Mouse (Mus musculus): ENCODE results near the gene Svip. TPM values are rescaled to one million over a fixed set of nuclear protein-coding genes. Genes with fewer than 3 reads are reported as not detected.
A peak's percentile ranks its signal among the peaks of the same experiment; 100 is the strongest.

The Svip gene
- total and polyA plus RNA-seq, 3 experiments, result not detected

DNA sequence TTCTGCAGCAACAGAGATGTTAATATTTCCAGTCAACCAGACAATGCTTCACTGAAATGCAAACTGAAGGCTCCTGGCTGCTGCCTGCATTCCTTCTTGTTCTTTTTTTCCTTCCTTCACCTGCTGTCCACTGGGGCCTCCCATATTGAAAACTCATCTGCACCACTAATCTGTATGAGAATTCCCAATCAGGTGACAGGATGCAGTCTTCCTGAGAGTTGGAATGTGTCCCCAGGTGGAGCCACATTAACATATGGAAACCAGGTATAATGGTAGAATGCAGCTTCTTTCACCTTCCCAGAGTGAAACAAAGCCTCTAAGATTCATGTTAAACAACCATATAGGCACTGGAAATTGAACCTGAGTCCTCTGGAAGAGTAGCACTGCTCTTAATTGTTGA is 48.1 kb downstream of the Svip start:
- DNase-seq (ENCODE audit: extremely low read depth), result no peak
- in situ Hi-C loops (cut with MboI; ENCODE audit: low pct_ligation_motif_present, low pct_unique_long_range_greater_than_20kb, low sequenced_read_pairs), result no loop called here
- H3K79me2 ChIP-seq (replicated peaks; ENCODE audit: control insufficient read depth, extremely low read depth, insufficient read depth, poor library complexity, severe bottlenecking), result no peaks in the 10 kb centered on the region
- H3K36me3 ChIP-seq (replicated peaks in 1 of 2; ENCODE audit: control insufficient read depth in 1 of 2, insufficient read depth in 1 of 2, low read length in 1 of 2), result no peaks in the 10 kb centered on the region
- H3K9me3 ChIP-seq (replicated peaks; ENCODE audit: low read length), result peaks cover 7% of the 10 kb centered on the region
- no peaks in the 10 kb centered on the region for H3K4me1 ChIP-seq (ENCODE audit: control insufficient read depth in 1 of 2, insufficient read depth in 2 of 2)
- H3K9ac ChIP-seq (ENCODE audit: insufficient read depth, low read depth), result no peak overlapping the region
- TF ChIP-seq CTCF (conservative IDR thresholded peaks at IDR 0.05 in 1 of 2, IDR thresholded peaks at IDR 0.05 in 1 of 2; ENCODE audit: low read depth in 2 of 2, low read length in 2 of 2), result no peak
- no peak for TF ChIP-seq USF2 (conservative IDR thresholded peaks at IDR 0.05; ENCODE audit: low read depth, low read length)
- TF ChIP-seq MAX (IDR thresholded peaks at IDR 0.05; ENCODE audit: low read length), result no peak
- TF ChIP-seq POLR2A (IDR thresholded peaks at IDR 0.05; ENCODE audit: low read depth, low read length), result no peak
- no peak for TF ChIP-seq HCFC1 (IDR thresholded peaks at IDR 0.05; ENCODE audit: low read depth, low read length)
- H3K4me3 ChIP-seq (replicated peaks in 1 of 3; ENCODE audit: low read depth in 2 of 3, low read length in 2 of 3, poor library complexity in 1 of 3), result no peak overlapping the region
- no peak overlapping the region for H3K4me2 ChIP-seq (ENCODE audit: insufficient read depth, low read depth, poor library complexity, severe bottlenecking)
- no peak overlapping the region for H3K27ac ChIP-seq (ENCODE audit: insufficient read depth, low read depth)
- dilution Hi-C loops (cut with MboI; ENCODE audit: extremely low pct_ligation_motif_present, extremely low pct_unique_long_range_greater_than_20kb, low sequenced_read_pairs), result no loop called here
- no peaks in the 10 kb centered on the region for H3K27me3 ChIP-seq (replicated peaks)

DNA sequence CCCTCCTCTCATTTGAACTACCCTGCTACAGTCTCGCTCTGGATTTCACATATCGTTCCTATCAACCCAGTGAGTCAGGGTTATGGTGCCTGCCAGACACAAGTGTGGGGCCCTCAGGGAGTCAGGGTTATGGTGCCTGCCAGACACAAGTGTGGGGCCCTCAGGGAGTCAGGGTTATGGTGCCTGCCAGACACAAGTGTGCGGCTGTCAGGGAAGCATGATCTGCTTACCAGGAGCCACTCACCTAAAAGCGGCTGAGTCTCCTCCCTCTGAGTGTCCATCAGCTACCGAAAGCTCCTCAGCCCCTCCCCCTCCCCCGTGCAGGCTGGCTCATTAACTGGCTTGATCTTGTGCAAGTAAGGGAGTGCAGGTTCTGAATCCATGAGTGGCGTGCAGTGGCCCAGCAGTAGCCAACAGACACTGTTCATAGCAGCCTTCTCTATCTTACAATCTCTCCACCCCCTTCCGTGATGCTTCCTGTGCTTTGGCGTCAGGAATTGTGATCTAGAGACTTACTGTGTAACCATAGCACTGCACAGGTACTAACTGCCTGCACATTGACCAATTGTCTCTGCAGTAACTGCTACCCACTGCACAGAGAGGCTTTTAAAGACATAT is 50.3 kb downstream of the Svip start:
- dilution Hi-C loops (cut with MboI; ENCODE audit: extremely low pct_ligation_motif_present, extremely low pct_unique_long_range_greater_than_20kb, low sequenced_read_pairs), result no loop called here
- no peaks in the 10 kb centered on the region for H3K27me3 ChIP-seq (replicated peaks)

More for the DNA sequence above, 50.3 kb downstream of the Svip start:
- H3K4me1 ChIP-seq (ENCODE audit: control insufficient read depth in 1 of 2, insufficient read depth in 2 of 2), result no peaks in the 10 kb centered on the region
- H3K36me3 ChIP-seq (replicated peaks in 1 of 2; ENCODE audit: control insufficient read depth in 1 of 2, insufficient read depth in 1 of 2, low read length in 1 of 2), result no peaks in the 10 kb centered on the region
- peaks cover 6% of the 10 kb centered on the region for H3K9me3 ChIP-seq (replicated peaks; ENCODE audit: low read length)
- H3K79me2 ChIP-seq (replicated peaks; ENCODE audit: control insufficient read depth, extremely low read depth, insufficient read depth, poor library complexity, severe bottlenecking), result no peaks in the 10 kb centered on the region
- in situ Hi-C loops (cut with MboI; ENCODE audit: low pct_ligation_motif_present, low pct_unique_long_range_greater_than_20kb, low sequenced_read_pairs), result no loop called here
- H3K4me2 ChIP-seq (ENCODE audit: insufficient read depth, low read depth, poor library complexity, severe bottlenecking), result no peak overlapping the region
- no peak overlapping the region for H3K9ac ChIP-seq (ENCODE audit: insufficient read depth, low read depth)
- H3K4me3 ChIP-seq (replicated peaks in 1 of 3; ENCODE audit: low read depth in 2 of 3, low read length in 2 of 3, poor library complexity in 1 of 3), result no peak overlapping the region
- DNase-seq (ENCODE audit: extremely low read depth), result peak; percentile 29
- no peak overlapping the region for H3K27ac ChIP-seq (ENCODE audit: insufficient read depth, low read depth)
- TF ChIP-seq MYC (IDR thresholded peaks at IDR 0.05; ENCODE audit: low read depth, low read length), result no peak
- TF ChIP-seq ZKSCAN1 (IDR thresholded peaks at IDR 0.05; ENCODE audit: borderline replicate concordance, low read depth, low read length), result no peak
- no peak for TF ChIP-seq ZMIZ1 (IDR thresholded peaks at IDR 0.05; ENCODE audit: low read depth, low read length)
- no peak for TF ChIP-seq ZC3H11A (IDR thresholded peaks at IDR 0.05; ENCODE audit: low read depth, low read length)
- no peak for TF ChIP-seq MEF2A (IDR thresholded peaks at IDR 0.05; ENCODE audit: borderline replicate concordance, low read depth, low read length)
- TF ChIP-seq USF2 (conservative IDR thresholded peaks at IDR 0.05; ENCODE audit: low read depth, low read length), result no peak
- no peak for TF ChIP-seq MAX (IDR thresholded peaks at IDR 0.05; ENCODE audit: low read length)
- TF ChIP-seq JUND (conservative IDR thresholded peaks at IDR 0.05; ENCODE audit: low read depth, low read length), result no peak
- no peak for TF ChIP-seq JUN (IDR thresholded peaks at IDR 0.05; ENCODE audit: insufficient read depth, low read depth, low read length)
- TF ChIP-seq ZNF384 (IDR thresholded peaks at IDR 0.05; ENCODE audit: low read depth, low read length), result no peak
- no peak for TF ChIP-seq MAFK (IDR thresholded peaks at IDR 0.05; ENCODE audit: insufficient replicate concordance, low read length)
- TF ChIP-seq NELFE (IDR thresholded peaks at IDR 0.05; ENCODE audit: low read depth, low read length), result no peak
- TF ChIP-seq GABPA (IDR thresholded peaks at IDR 0.05; ENCODE audit: insufficient replicate concordance, low read depth, low read length), result no peak

Other genes starting within 250 kb of the Svip start
- gene Gas2, start 144.0 kb downstream of the Svip start, total RNA-seq (2012; rRNA removed), result 1.7 and 3.3 TPM in 2 replicates
- 4.3 and 5.1 TPM in 2 replicates for gene Gas2, start 144.0 kb downstream of the Svip start, total RNA-seq (2014; rRNA removed)
- 2.7 and 3.2 TPM in 2 replicates for gene Gas2, start 144.0 kb downstream of the Svip start, polyA plus RNA-seq (2012; ENCODE audit: insufficient read length, low read depth)
- 3.4 and 3.7 TPM in 2 replicates for gene Fancf, start 143.8 kb downstream of the Svip start, total RNA-seq (2012; rRNA removed)
- gene Fancf, start 143.8 kb downstream of the Svip start, total RNA-seq (2014; rRNA removed), result 3.5 and 6.2 TPM in 2 replicates
- 2.4 and 3.8 TPM in 2 replicates for gene Fancf, start 143.8 kb downstream of the Svip start, polyA plus RNA-seq (2012; ENCODE audit: insufficient read length, low read depth)
- not detected in 2 replicates for gene 1700015G11Rik, start 9.7 kb upstream of the Svip start, total RNA-seq (2012; rRNA removed)
- not detected in 2 replicates for gene 1700015G11Rik, start 9.7 kb upstream of the Svip start, total RNA-seq (2014; rRNA removed)
- not detected in 2 replicates for gene 1700015G11Rik, start 9.7 kb upstream of the Svip start, polyA plus RNA-seq (2012; ENCODE audit: insufficient read length, low read depth)